Comparison of ENCODE assay signal across 9 mouse cellular contexts in the genomic region with DNA sequence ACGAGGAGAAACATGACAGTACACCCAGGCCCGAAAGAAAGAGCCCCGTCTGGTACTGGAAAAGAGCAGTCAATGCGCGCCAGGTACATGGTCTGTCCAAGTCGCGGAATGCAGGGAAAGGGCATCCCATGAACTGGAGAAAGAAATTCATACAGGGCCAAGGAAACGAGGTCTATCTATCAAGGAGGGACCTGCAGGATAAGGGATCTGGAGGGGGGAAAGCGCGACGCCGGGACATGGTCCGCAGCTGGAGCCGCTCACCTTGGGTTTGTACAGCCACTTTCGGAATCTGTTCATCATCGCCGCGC. TPM values are rescaled to one million over a fixed set of nuclear protein-coding genes. Genes with fewer than 3 reads are reported as not detected.
DNase-seq lines count a peak whose midpoint lies in the region; ATAC-seq and TF ChIP-seq lines count a peak whose summit lies in the region.
"Had no signal": no experiment of that assay in that cellular context is flagged by ENCODE, and none has a peak within 500 bp of the region (broad histone marks: within the 10 kb centered on the region; RNA-seq: fewer than 3 reads in every experiment).

No protein-coding gene starts in this region.

- intact Hi-C loops in heart, postnatal 14 days (cut with DNase I): no loop called here

- no peak for TF ChIP-seq POLR2A in bone marrow macrophage, adult 2 months (IDR thresholded peaks at IDR 0.05; ENCODE audit: borderline replicate concordance, low read depth, low read length)

- peak overlapping the region; percentile 40; the same call in 1 of the 2 replicates for H3K9ac ChIP-seq in heart, embryonic 15.5 days
- peak overlapping the region; percentile 70 for H3K9ac ChIP-seq in forebrain, postnatal 0 days
- peak overlapping the region; percentile 54 for H3K9ac ChIP-seq in midbrain, embryonic 11.5 days (ENCODE audit: low read length)

- H3K4me1 ChIP-seq in heart, embryonic 15.5 days (replicated peaks): peaks cover 24% of the 10 kb centered on the region
- peaks cover 8% of the 10 kb centered on the region for H3K4me1 ChIP-seq in bone marrow macrophage, adult 2 months (ENCODE audit: control insufficient read depth, insufficient read depth, low read length)
- no peaks in the 10 kb centered on the region for H3K4me1 ChIP-seq in forebrain, postnatal 0 days (ENCODE audit: insufficient read depth)
- peaks cover 12% of the 10 kb centered on the region; the same call in 1 of the 2 replicates for H3K4me1 ChIP-seq in midbrain, embryonic 11.5 days (ENCODE audit: control insufficient read depth, insufficient read depth, low read length)

- H3K9me3 ChIP-seq in heart, embryonic 15.5 days (replicated peaks): no peaks in the 10 kb centered on the region
- H3K9me3 ChIP-seq in forebrain, postnatal 0 days (ENCODE audit: low read length): no peaks in the 10 kb centered on the region
- no peaks in the 10 kb centered on the region for H3K9me3 ChIP-seq in midbrain, embryonic 11.5 days (ENCODE audit: control insufficient read depth, low read length)

- no peak for DNase-seq in heart, postnatal 14 days
- peak; percentile 55 for DNase-seq in forebrain, postnatal 0 days
- no peak for DNase-seq in midbrain, embryonic 11.5 days (ENCODE audit: low spot score, missing footprints)
- no peak for DNase-seq in urinary bladder, postnatal 10 days (ENCODE audit: low spot score)
- DNase-seq in cerebellum, adult 8-10 months: no peak
- DNase-seq in c-Kit-positive CD71-positive TER-119-positive erythroid progenitor cells, embryonic 14.5 days (ENCODE audit: low spot score): no peak

- H3K27me3 ChIP-seq in heart, embryonic 15.5 days: peaks cover 59% of the 10 kb centered on the region
- H3K27me3 ChIP-seq in forebrain, postnatal 0 days (ENCODE audit: insufficient read depth, low read length): no peaks in the 10 kb centered on the region; the same call in 1 of the 2 replicates
- peaks cover 27% of the 10 kb centered on the region for H3K27me3 ChIP-seq in midbrain, embryonic 11.5 days (ENCODE audit: control insufficient read depth, insufficient read depth, low read length)
- H3K27me3 ChIP-seq: Patski had no signal

- H3K4me3 ChIP-seq in heart, embryonic 15.5 days: peak overlapping the region; percentile 65
- peak overlapping the region; percentile 39 for H3K4me3 ChIP-seq in bone marrow macrophage, adult 2 months (ENCODE audit: insufficient read depth, low read length)
- peak overlapping the region; percentile 78 for H3K4me3 ChIP-seq in forebrain, postnatal 0 days (ENCODE audit: low read depth, low read length)
- peak overlapping the region; percentile 66 for H3K4me3 ChIP-seq in midbrain, embryonic 11.5 days (ENCODE audit: low read depth, low read length)

- peak overlapping the region; percentile 96 for H3K4me2 ChIP-seq in heart, embryonic 15.5 days
- peak overlapping the region; percentile 77 for H3K4me2 ChIP-seq in forebrain, postnatal 0 days (ENCODE audit: low read depth)
- peak overlapping the region; percentile 93 for H3K4me2 ChIP-seq in midbrain, embryonic 11.5 days

- no peak for ATAC-seq in heart, embryonic 15.5 days (replicated peaks; ENCODE audit: insufficient number of reproducible peaks, insufficient read depth, low FRiP score, low read depth)
- no peak; the same call in 1 of the 2 replicates for ATAC-seq in forebrain, postnatal 0 days
- no peak for ATAC-seq in midbrain, embryonic 11.5 days (ENCODE audit: low FRiP score)

- H3K36me3 ChIP-seq in heart, embryonic 15.5 days: no peaks in the 10 kb centered on the region
- H3K36me3 ChIP-seq in forebrain, postnatal 0 days (ENCODE audit: insufficient read depth): no peaks in the 10 kb centered on the region
- no peaks in the 10 kb centered on the region for H3K36me3 ChIP-seq in midbrain, embryonic 11.5 days (ENCODE audit: control insufficient read depth, insufficient read depth, low read length)

- TF ChIP-seq CTCF in bone marrow macrophage, adult 2 months (IDR thresholded peaks at IDR 0.05; ENCODE audit: low read depth, low read length): no peak
- TF ChIP-seq CTCF in forebrain, postnatal 0 days (IDR thresholded peaks at IDR 0.05; ENCODE audit: low read depth): no peak

- no peak overlapping the region for H3K27ac ChIP-seq in heart, embryonic 15.5 days
- H3K27ac ChIP-seq in bone marrow macrophage, adult 2 months (ENCODE audit: insufficient read depth, low read depth, low read length): no peak overlapping the region
- 0 out of 2 replicates have a peak overlapping the region, but pooled peaks have one; percentile 29 for H3K27ac ChIP-seq in forebrain, postnatal 0 days (ENCODE audit: low read depth, low read length)
- H3K27ac ChIP-seq in midbrain, embryonic 11.5 days (ENCODE audit: low read depth, low read length): no peak overlapping the region

- WGBS in heart, embryonic 15.5 days: under 1% methylated on average over 18 of the region's 18 CpGs
- WGBS in forebrain, postnatal 0 days: 1% methylated on average over 18 of the region's 18 CpGs
- WGBS in midbrain, embryonic 11.5 days: 1% methylated on average over 18 of the region's 18 CpGs

RNA-seq across cellular contexts. Expression of gene Zfyve28, which starts 0.5 kb away (rescaled TPM):
- 0.23 and 0.89 TPM in 2 replicates for polyA plus RNA-seq in heart, embryonic 15.5 days (2015; fragmentation: Nextera tagmentation; extraction: Ambion mirVana)
- total RNA-seq in heart, postnatal 14 days (2021): 1 to 10 TPM in 1 of 2 experiments, under 1 TPM in 1; 0.41 to 1.0 TPM
- 41.2 and 50.9 TPM in 2 replicates for polyA plus RNA-seq in bone marrow macrophage, adult 2 months (2012; ENCODE audit: insufficient read depth, insufficient read length, missing spikeins)
- total RNA-seq in forebrain, postnatal 0 days (2014; rRNA removed): 12.2 and 14.2 TPM in 2 replicates
- 3.6 and 4.0 TPM in 2 replicates for polyA plus RNA-seq in forebrain, postnatal 0 days (2015; fragmentation: Nextera tagmentation; extraction: Ambion mirVana)
- polyA plus RNA-seq in midbrain, embryonic 11.5 days (2014; fragmentation: Nextera tagmentation; extraction: Ambion mirVana): 0.75 and 1.0 TPM in 2 replicates

RNA-seq across cellular contexts. Expression of gene Cfap99, which starts 0.6 kb away (rescaled TPM):
- 0.08 TPM in 1 of 2 replicates, not detected in the other for polyA plus RNA-seq in heart, embryonic 15.5 days (2015; fragmentation: Nextera tagmentation; extraction: Ambion mirVana)
- total RNA-seq in heart, postnatal 14 days (2021): not detected
- polyA plus RNA-seq in bone marrow macrophage, adult 2 months (2012; ENCODE audit: insufficient read depth, insufficient read length, missing spikeins): not detected in 2 replicates
- total RNA-seq in forebrain, postnatal 0 days (2014; rRNA removed): 0.08 and 0.24 TPM in 2 replicates
- polyA plus RNA-seq in forebrain, postnatal 0 days (2015; fragmentation: Nextera tagmentation; extraction: Ambion mirVana): 0.10 and 0.23 TPM in 2 replicates
- 0.16 TPM in 1 of 2 replicates, not detected in the other for polyA plus RNA-seq in midbrain, embryonic 11.5 days (2014; fragmentation: Nextera tagmentation; extraction: Ambion mirVana)
- polyA plus RNA-seq: Patski had no signal

RNA-seq across cellular contexts. Expression of gene Rnf4, which starts 48.3 kb away (rescaled TPM):
- 88.5 and 112 TPM in 2 replicates for polyA plus RNA-seq in heart, embryonic 15.5 days (2015; fragmentation: Nextera tagmentation; extraction: Ambion mirVana)
- 10 to 100 TPM; 38.0 to 38.2 TPM for total RNA-seq in heart, postnatal 14 days (2021)
- 60.3 and 66.4 TPM in 2 replicates for polyA plus RNA-seq in bone marrow macrophage, adult 2 months (2012; ENCODE audit: insufficient read depth, insufficient read length, missing spikeins)
- total RNA-seq in forebrain, postnatal 0 days (2014; rRNA removed): 116 and 122 TPM in 2 replicates
- polyA plus RNA-seq in forebrain, postnatal 0 days (2015; fragmentation: Nextera tagmentation; extraction: Ambion mirVana): 122 and 129 TPM in 2 replicates
- polyA plus RNA-seq in midbrain, embryonic 11.5 days (2014; fragmentation: Nextera tagmentation; extraction: Ambion mirVana): 190 and 205 TPM in 2 replicates
